Mouse (Mus musculus): ENCODE results near the gene Scn9a.
A peak's percentile ranks its signal among the peaks of the same experiment; 100 is the strongest.

Gene Scn9a

GRCm38 (mm10) chr2:66634580-66635359 is at the start of gene Scn9a:
Gene Scn9a (minus strand): TSS chr2:66634962.
- peak; percentile 63 for DNase-seq (ENCODE audit: low read depth, low spot score)

- DNase-seq (ENCODE audit: low read depth, low spot score), result no peak
Measured at GRCm38 (mm10) chr2:66661988-66662387, 27.2 kb upstream of the Scn9a start.

GRCm38 (mm10) chr2:66656430-66656829 is 21.7 kb upstream of the Scn9a start:
- no peak for DNase-seq (ENCODE audit: low read depth, low spot score)

- DNase-seq (ENCODE audit: low read depth, low spot score), result no peak
Measured at GRCm38 (mm10) chr2:66655431-66655830, 20.7 kb upstream of the Scn9a start.

GRCm38 (mm10) chr2:66644384-66644783 is 9.6 kb upstream of the Scn9a start:
- peak; percentile 59 for DNase-seq (ENCODE audit: low read depth, low spot score)

GRCm38 (mm10) chr2:66632728-66633127 is 2.0 kb downstream of the Scn9a start:
- peak; percentile 53 for DNase-seq (ENCODE audit: low read depth, low spot score)

GRCm38 (mm10) chr2:66611091-66611490 is 23.7 kb downstream of the Scn9a start:
- no peak for DNase-seq (ENCODE audit: low read depth, low spot score)

- DNase-seq (ENCODE audit: low read depth, low spot score), result no peak
Measured at GRCm38 (mm10) chr2:66597313-66597712, 37.4 kb downstream of the Scn9a start.

GRCm38 (mm10) chr2:66596145-66596544 is 38.6 kb downstream of the Scn9a start:
- DNase-seq (ENCODE audit: low read depth, low spot score), result no peak

- no peak for DNase-seq (ENCODE audit: low read depth, low spot score)
Measured at GRCm38 (mm10) chr2:66590151-66590550, 44.6 kb downstream of the Scn9a start.

- peak; percentile 55 for DNase-seq (ENCODE audit: low read depth, low spot score)
Measured at GRCm38 (mm10) chr2:66580026-66580808, 54.5 kb downstream of the Scn9a start.

- DNase-seq (ENCODE audit: low read depth, low spot score), result no peak
Measured at GRCm38 (mm10) chr2:66548254-66548653, 86.5 kb downstream of the Scn9a start.

GRCm38 (mm10) chr2:66519966-66520365 is 114.8 kb downstream of the Scn9a start:
- no peak for DNase-seq (ENCODE audit: low read depth, low spot score)

GRCm38 (mm10) chr2:66511424-66511823 is 123.3 kb downstream of the Scn9a start:
- DNase-seq (ENCODE audit: low read depth, low spot score), result no peak

GRCm38 (mm10) chr2:66508032-66508431 is 126.7 kb downstream of the Scn9a start:
- DNase-seq (ENCODE audit: low read depth, low spot score), result peak; percentile 20

GRCm38 (mm10) chr2:66507616-66508015 is 127.1 kb downstream of the Scn9a start:
- DNase-seq (ENCODE audit: low read depth, low spot score), result no peak

GRCm38 (mm10) chr2:66502158-66502557 is 132.6 kb downstream of the Scn9a start:
- DNase-seq (ENCODE audit: low read depth, low spot score), result peak; percentile 7

GRCm38 (mm10) chr2:66494556-66494955 is 140.2 kb downstream of the Scn9a start:
- peak; percentile 31 for DNase-seq (ENCODE audit: low read depth, low spot score)

GRCm38 (mm10) chr2:66478395-66478794 is 156.4 kb downstream of the Scn9a start:
- DNase-seq (ENCODE audit: low read depth, low spot score), result no peak

GRCm38 (mm10) chr2:66473181-66473822 is 161.5 kb downstream of the Scn9a start:
- peak; percentile 68 for DNase-seq (ENCODE audit: low read depth, low spot score)

- no peak for DNase-seq (ENCODE audit: low read depth, low spot score)
Measured at GRCm38 (mm10) chr2:66465484-66465883, 169.3 kb downstream of the Scn9a start.

GRCm38 (mm10) chr2:66464874-66465458 is 169.8 kb downstream of the Scn9a start:
- no peak for DNase-seq (ENCODE audit: low read depth, low spot score)
